Mouse (Mus musculus) fibroblast of lung, adult 2 months (primary cell): ENCODE data around the gene Mrpl23.

Source experiments
- DNase-seq: peaks from one replicate; pipeline ENCODE4 v3.0.0-alpha.2; 2011; ENCODE audit warnings: low read depth

The Mrpl23 gene

DNA sequence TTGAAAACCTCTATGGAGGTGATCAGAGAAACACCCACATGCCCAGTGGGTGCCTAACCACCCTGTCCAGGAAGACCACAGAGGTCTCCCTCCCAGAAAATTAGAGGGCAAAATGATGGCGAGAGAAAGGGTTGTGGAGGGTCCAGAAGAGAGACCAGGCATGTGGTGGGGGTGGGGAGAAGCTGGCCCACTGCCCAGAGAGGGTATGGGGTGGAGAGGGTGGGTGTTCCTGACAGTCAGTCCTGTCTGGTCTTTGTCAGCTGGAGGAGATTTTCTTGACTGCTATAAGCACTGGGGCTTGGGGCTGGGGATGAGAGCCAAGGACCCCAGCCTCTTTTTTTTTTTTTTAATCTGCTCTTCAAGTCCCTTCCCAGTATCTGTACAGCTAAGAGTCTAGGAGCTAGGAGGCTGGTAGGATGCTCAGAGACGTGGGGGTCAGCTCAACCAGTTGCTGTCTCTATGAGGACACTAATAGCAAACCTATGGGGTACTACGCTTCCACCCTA, 41.7 kb downstream of the Mrpl23 start:
- DNase-seq: no peak

DNA sequence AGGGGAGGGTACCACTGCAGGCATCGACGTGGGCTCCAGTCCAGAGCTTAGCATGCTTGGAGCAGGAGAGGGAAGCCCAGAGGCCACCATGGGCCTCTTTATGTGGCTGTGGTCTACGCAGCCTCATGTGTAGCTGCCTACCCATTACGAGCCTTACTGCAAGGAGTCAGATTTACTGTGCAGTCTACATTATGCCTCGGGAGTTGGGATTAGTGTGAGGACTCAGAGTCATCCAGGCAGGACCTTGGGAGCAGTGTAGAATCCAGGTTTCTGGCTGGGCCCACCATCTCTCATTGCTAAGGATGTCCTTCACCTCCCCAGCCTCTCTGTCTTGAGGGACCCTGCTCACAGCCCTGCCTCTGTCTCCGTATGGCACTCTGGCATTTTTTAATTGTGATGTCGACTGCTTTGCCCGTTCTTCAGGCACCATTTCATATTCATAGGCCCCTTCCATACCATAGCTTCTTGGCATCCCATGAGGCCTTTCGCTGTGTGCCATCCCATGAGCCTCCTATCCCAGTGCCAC, 42.4 kb downstream of the Mrpl23 start:
- no peak for DNase-seq

- no peak for DNase-seq
Measured at GRCm38 (mm10) chr7:142575491-142575890, 43.0 kb downstream of the Mrpl23 start.

GRCm38 (mm10) chr7:142575971-142576370, 43.5 kb downstream of the Mrpl23 start:
- no peak for DNase-seq

- no peak for DNase-seq
Measured at GRCm38 (mm10) chr7:142576472-142577326, 44.2 kb downstream of the Mrpl23 start.

DNA sequence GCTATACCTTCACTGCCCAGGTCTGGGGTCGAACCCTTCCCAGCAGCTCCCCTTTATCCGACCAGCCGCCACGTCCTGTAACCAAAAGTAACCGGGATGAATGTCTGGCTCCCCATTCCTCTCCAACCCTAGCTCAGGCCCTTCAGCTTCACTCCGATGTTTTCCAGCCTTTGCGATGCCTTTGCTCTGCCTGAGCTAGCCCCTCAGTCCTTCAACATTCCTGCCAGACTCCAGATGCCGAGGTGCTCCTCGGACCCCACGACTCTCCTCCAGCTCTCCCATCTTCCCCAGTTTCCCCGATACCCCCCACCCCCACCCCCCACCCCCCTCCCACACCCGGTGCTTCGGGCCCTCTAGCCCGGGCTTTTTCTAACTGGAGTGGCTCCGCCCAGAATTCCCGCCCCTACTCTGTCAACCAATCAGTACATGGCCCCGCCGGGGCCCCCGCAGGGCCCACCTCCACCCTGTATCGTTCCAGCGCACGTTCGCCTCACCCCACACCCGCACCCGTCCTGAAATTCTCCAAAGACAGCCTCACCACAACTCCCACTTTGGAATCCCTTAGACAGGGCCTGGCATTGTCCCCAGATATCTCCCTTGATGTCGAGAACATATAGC, 45.4 kb downstream of the Mrpl23 start:
- no peak for DNase-seq

GRCm38 (mm10) chr7:142579069-142579468, 46.6 kb downstream of the Mrpl23 start:
- DNase-seq: no peak

DNA sequence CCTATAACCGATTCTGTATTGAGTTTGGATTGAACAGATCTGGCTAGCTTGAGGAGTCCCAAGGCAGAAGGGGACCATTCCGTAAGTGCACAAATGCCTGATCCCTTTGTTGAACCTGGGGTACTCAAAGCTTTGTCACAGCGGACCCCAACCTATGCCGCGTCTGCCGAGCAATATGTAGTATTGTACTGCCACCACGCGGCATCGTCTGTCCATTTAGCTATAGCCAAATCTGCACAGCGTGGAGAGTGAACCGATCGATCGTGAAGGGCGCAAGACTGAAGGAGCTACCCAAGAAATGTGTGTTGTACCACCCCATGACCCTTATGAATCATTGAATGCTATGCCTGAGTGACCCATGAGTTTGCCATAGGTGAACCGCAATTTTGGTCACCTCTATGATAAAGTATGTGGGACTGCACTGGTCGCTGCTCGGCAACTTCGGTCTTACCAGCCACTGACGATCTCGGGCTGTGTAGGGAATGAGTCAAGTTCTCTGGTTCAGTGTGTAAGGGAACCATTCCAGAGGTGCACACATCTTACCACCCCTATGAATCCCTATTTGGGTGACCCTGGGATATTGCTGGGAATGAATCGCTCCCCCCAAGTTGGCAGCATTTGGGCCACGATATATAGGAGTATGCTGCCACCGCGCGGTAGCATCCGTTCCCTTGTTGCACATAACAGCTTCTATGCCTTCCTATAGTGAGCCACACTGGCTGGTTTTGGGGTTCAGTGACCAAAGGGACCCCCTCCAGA, 47.8 kb downstream of the Mrpl23 start:
- DNase-seq: peak; percentile 15

GRCm38 (mm10) chr7:142581186-142581585, 48.7 kb downstream of the Mrpl23 start:
- no peak for DNase-seq

DNA sequence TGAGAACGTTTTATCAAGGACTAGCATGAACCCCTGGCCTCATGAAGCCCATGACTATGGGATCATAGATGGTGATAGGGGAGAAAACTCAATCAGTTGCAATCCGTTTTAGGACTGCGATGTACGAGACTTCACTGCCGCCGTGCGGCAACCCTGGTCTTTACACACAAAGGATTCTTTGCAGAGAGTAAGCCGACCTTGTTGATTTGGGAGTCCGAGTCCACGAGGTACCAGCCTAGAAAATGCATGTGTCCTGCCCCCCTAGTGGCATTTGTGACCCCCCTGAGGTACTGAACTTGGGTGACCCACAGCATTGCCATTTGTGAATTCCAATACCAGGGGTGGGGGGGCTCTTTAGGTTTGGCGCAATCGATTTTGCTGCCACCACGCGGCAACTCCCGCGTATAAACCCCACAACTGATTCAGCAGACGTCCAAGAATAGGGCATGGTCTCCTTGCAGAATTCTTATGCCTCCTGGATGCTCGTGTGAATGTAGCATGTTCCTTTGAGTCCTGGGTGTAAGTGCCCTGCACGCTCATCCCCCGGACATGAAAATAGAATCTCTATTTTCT, 49.3 kb downstream of the Mrpl23 start:
- peak; percentile 31 for DNase-seq

DNA sequence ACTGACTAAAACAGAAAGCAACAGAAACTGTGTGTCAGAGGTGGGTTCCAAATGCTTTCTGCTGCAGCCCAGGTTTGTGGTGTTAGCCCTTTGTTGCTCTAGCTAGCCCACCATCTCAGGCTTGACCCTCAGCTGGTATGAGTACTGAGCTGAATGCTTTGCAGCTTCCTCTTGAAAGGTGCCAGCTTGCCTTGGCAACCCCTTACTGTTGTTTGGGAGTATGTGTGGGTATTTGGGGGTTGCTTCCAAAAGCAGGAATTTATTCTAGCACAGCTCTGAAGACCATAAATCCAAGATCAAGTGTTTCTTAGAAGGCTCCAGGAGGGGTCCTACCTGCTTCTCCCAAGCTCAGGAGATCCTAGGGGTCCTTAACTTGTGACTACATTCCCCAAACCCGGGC, 52.4 kb downstream of the Mrpl23 start:
- no peak for DNase-seq

GRCm38 (mm10) chr7:142585890-142586289, 53.4 kb downstream of the Mrpl23 start:
- DNase-seq: no peak

GRCm38 (mm10) chr7:142588282-142588941, 55.9 kb downstream of the Mrpl23 start:
- DNase-seq: no peak
